Comparison of ENCODE assay signal across 1 mouse cellular context in the genomic region with DNA sequence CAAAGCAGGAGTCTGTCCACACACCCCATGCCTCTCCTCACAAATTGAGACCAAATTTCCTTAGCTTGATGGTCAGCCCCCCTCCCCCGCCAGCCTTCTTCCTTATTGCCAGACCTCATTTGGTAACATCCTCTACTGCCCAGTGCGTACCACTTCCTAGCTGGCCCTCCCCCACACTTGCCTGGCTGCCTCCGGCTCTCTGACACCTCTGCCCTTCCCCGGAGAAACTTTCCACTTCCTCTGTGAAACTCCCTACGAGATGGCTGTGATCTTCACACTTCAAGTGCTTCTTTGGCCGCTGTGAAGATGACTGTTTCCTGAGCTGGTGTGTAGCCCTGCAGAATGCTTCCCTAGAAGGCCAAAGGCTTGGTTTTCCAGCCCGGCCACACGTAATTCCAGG.
A peak's percentile ranks its signal among the peaks of the same experiment; 100 is the strongest.
TF ChIP-seq lines count a peak whose summit lies in the region.

No protein-coding gene starts in this region.

TF ChIP-seq in CH12.LX, 34 proteins besides CTCF, POLR2A, EP300 and RAD21:
- TF ChIP-seq TCF12 (IDR thresholded peaks at IDR 0.05; ENCODE audit: low read depth, low read length): peak; percentile 98
- peak; percentile 98 for TF ChIP-seq CHD2 (IDR thresholded peaks at IDR 0.05; ENCODE audit: low read length)
- peak; percentile 31; the same call in 1 of the 2 replicates for TF ChIP-seq JUND (conservative IDR thresholded peaks at IDR 0.05; ENCODE audit: low read depth, low read length)
- TF ChIP-seq ZNF384 (IDR thresholded peaks at IDR 0.05; ENCODE audit: low read depth, low read length): no peak
- peak; percentile 79 for TF ChIP-seq BHLHE40 (IDR thresholded peaks at IDR 0.05; ENCODE audit: low read depth, low read length)
- 0 out of 2 replicates have a peak, but pooled peaks have one; percentile 33 for TF ChIP-seq JUN (IDR thresholded peaks at IDR 0.05; ENCODE audit: insufficient read depth, low read depth, low read length)
- TF ChIP-seq MAZ (IDR thresholded peaks at IDR 0.05; ENCODE audit: low read depth, low read length): peak; percentile 89
- TF ChIP-seq POLR2AphosphoS2 (IDR thresholded peaks at IDR 0.05; ENCODE audit: low read depth, low read length): peak; percentile 69; the same call in 1 of the 2 replicates
- no peak for TF ChIP-seq ZKSCAN1 (IDR thresholded peaks at IDR 0.05; ENCODE audit: borderline replicate concordance, low read depth, low read length)
- TF ChIP-seq MYC (IDR thresholded peaks at IDR 0.05; ENCODE audit: low read depth, low read length): 0 out of 2 replicates have a peak, but pooled peaks have one; percentile 66
- peak; percentile 90 for TF ChIP-seq MEF2A (IDR thresholded peaks at IDR 0.05; ENCODE audit: borderline replicate concordance, low read depth, low read length)
- peak; percentile 73; the same call in 1 of the 2 replicates for TF ChIP-seq TBP (conservative IDR thresholded peaks at IDR 0.05; ENCODE audit: low read depth, low read length)
- peak; percentile 68 for TF ChIP-seq NELFE (IDR thresholded peaks at IDR 0.05; ENCODE audit: low read depth, low read length)
- no peak for TF ChIP-seq MAFK (IDR thresholded peaks at IDR 0.05; ENCODE audit: insufficient replicate concordance, low read length)
- TF ChIP-seq SMC3 (IDR thresholded peaks at IDR 0.05; ENCODE audit: low read depth, low read length): peak; percentile 31
- peak; percentile 92 for TF ChIP-seq ELF1 (IDR thresholded peaks at IDR 0.05; ENCODE audit: low read depth, low read length)
- TF ChIP-seq E2F4 (IDR thresholded peaks at IDR 0.05; ENCODE audit: insufficient replicate concordance, low read depth, low read length): no peak
- TF ChIP-seq CHD1 (IDR thresholded peaks at IDR 0.05; ENCODE audit: low read depth, low read length): no peak; the same call in 1 of the 2 replicates
- TF ChIP-seq ETS1 (conservative IDR thresholded peaks at IDR 0.05; ENCODE audit: low read depth, low read length): peak; percentile 86
- peak; percentile 69 for TF ChIP-seq MAX (IDR thresholded peaks at IDR 0.05; ENCODE audit: low read length)
- peak; percentile 60; the same call in 1 of the 2 replicates for TF ChIP-seq MXI1 (IDR thresholded peaks at IDR 0.05; ENCODE audit: low read depth, low read length)
- no peak; the same call in 1 of the 2 replicates for TF ChIP-seq UBTF (IDR thresholded peaks at IDR 0.05; ENCODE audit: low read depth, low read length)
- TF ChIP-seq USF2 (conservative IDR thresholded peaks at IDR 0.05; ENCODE audit: low read depth, low read length): no peak
- TF ChIP-seq ZC3H11A (IDR thresholded peaks at IDR 0.05; ENCODE audit: low read depth, low read length): no peak
- no peak for TF ChIP-seq USF1 (IDR thresholded peaks at IDR 0.05; ENCODE audit: low read depth, low read length)
- peak; percentile 69 for TF ChIP-seq HCFC1 (IDR thresholded peaks at IDR 0.05; ENCODE audit: low read depth, low read length)
- TF ChIP-seq GABPA (IDR thresholded peaks at IDR 0.05; ENCODE audit: insufficient replicate concordance, low read depth, low read length): no peak
- peak; percentile 57; the same call in 1 of the 2 replicates for TF ChIP-seq NRF1 (IDR thresholded peaks at IDR 0.05; ENCODE audit: low read depth, low read length)
- TF ChIP-seq ZMIZ1 (IDR thresholded peaks at IDR 0.05; ENCODE audit: low read depth, low read length): peak; percentile 27
- TF ChIP-seq SIN3A (IDR thresholded peaks at IDR 0.05; ENCODE audit: low read length): peak; percentile 90
- peak; percentile 62; the same call in 1 of the 2 replicates for TF ChIP-seq KAT2A (IDR thresholded peaks at IDR 0.05; ENCODE audit: insufficient replicate concordance, low read length)
- peak; percentile 95 for TF ChIP-seq RCOR1 (conservative IDR thresholded peaks at IDR 0.05; ENCODE audit: low read depth, low read length)
- no peak for TF ChIP-seq PAX5 (IDR thresholded peaks at IDR 0.05; ENCODE audit: low read length)
- peak; percentile 94 for TF ChIP-seq IRF4 (IDR thresholded peaks at IDR 0.05; ENCODE audit: low read depth, low read length)
TF ChIP-seq in CH12.LX: peak in this region for 23.
